Mouse (Mus musculus) urinary bladder, postnatal 25 days (tissue): ENCODE results near the gene Vps37c.
A peak's percentile ranks its signal among the peaks of the same experiment; 100 is the strongest.

Experiments used
- DNase-seq: peaks from one replicate; pipeline ENCODE4 v3.0.0; 2022; ENCODE audit warnings: low spot score

The Vps37c gene

DNA sequence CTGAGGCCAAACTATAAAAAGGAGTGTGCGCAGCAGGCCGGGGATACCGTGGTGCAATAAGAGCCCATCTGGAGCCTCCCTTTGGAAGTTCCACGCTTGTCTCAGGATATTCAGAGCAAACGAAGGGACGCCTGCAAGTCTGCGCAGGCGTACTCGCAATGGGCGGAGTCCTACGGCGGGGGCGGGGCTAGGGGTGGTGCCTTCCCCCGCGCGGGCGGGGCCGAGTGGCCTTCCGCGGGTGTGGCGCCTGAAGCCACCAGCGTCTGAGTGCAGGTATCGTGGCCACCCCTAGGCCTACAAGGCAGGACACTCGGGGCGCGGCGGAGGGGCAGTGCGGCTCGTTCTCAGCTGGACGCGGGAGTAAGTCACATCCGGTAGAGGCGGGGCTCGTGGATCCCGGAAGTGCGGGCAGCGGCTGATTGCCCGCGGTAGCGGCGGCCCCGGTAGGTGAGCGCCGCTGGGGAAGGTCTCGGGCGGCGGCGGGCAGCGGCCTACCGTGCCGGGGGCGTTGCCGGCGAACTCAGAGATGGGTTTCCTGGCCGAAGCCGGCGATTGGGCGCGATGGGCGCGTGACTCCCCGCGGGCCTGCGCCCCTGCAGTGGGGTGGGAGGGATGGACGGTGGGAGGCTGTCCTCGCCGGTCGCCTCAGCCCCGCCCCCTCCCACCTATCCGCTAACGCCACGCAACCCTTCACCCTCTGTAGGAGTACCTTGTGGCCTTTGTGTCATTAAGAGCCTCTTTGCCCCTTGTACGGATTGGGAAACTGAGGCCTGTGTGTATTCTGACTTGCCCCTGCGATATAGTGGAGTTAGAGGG, at the start of gene Vps37c:
Gene Vps37c (plus strand): TSS at position 199 of the 816 bp plus-strand sequence.
- DNase-seq: peak; percentile 95

DNA sequence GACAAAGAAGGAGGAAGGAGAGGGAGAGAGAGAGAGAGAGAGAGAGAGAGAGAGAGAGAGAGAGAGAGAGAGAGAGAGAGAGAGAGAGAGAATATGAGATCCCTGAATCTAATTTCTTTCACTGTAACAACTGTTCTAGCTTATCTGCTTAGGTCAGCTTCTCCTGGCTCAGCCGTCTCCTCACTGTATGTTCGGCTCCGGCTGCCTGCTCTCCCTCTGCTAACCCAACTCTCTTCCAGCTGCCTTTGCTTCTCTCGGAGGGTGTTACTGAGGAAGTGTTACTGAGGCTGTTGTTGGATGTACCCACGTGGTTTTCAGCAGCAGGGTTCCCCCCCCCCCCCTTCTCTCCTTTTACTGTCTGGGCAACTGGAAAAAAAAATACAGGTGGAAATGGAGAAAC, 48.5 kb upstream of the Vps37c start:
- DNase-seq: no peak

DNA sequence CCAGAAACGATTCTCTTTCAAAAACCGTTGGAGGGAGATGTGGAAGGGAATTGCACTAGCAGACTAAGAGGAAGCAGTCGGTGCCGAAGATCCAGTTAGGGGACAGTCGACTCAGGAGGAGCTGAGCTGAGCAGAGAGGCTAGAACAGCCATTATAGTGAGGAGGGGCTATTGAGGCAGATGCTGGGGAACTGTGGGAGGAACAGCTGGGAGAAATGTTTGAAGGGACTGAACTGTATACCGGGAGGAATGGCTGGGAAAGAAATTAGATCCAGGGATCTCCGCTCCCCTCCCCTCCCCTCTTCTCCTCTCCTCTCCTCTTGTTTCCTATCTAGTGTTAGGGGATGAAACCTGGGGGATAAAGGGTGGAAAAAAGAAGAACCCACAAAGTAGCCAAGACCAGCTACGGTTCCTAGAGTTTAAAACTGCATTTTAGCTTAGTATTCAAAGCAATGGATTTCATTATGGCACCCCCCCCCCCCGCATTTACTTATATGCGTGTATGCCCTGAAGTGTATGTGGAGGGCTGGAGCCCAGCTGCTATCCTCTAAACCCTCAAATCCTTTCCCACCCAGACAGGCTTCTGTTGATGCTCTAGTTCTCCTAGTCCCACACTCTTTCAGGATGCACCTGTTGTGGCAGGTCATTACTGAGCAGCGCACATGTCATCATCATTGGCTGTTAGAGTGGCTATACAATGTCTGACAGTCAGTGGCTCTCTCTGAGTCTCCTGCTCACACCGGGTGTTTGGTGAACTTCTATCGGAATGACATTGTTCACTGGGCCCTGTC, 47.8 kb upstream of the Vps37c start:
- no peak for DNase-seq

DNA sequence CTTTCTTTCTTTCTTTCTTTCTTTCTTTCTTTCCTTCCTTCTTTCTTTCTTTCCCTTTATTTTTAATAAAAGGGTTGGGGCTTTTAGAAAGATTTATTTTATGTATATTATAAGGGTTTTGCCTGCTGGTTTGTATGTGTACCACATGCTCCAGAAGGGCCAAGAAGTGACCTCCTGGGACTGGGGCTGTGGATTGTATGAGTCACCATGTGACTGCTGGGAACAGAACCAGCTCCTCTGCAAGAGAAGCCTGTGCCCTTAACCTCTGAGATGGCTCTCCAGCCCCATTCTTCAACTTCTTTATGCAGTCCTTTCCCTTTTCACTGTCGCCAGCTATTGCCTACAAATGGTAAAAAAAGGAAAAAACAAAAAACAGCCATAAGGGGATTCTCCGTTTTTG, 42.9 kb upstream of the Vps37c start:
- DNase-seq: no peak

DNA sequence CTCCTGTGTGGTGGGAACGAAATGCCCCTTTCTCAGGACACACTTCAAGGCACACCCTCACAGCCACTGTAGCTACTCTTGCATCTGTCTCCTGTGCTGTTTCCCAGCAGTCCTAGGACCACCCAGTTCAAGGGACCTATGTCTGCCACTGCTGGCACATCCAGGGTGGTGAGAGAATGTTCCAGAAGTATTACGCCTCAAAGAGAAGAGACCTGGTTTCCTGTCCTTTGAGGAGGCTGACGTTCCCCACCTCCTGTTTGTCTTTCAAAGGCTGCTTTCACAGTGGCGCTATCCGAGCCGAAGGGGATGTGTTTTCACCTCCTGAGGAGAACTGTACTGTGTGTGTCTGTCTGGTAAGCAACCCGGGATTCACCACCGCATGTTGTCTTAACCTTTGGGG, 40.4 kb upstream of the Vps37c start:
- no peak for DNase-seq

DNA sequence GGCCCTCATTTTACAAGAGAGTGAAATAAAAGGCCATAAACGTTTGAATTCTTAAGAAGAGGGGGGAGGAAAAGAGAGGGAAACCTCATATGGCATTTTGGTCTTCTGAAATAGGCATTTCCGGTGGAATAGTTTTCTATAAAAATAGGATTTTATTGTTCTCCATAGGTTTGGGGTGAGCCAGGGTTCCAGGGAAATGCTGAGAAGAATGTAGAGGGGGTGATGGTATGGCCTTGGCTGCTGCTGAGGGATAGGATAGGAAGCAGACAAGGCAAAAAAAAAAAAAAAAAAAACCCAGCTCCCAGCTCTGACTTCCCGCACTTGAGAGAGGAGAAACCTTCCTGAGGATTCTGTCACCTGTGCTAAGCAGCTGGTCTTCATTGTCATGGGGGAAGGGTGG, 32.5 kb upstream of the Vps37c start:
- DNase-seq: no peak

DNA sequence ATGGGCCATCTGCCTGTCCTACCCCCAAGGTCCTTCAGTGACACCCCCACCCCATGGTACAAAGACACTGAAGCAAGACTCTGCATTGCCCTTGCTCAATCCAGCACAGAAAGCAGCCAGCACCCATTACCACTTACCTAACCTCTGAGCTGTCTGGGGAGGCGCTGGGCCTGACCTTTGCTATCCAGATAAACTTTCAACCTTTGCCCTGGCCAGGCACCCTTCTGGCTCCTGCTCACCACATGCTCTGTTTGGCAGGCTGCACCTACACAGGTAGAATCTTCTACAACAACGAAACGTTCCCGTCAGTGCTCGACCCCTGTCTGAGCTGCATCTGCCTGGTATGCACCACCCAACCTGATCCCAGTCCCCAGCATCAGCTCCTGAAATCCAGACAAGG, 30.8 kb upstream of the Vps37c start:
- no peak for DNase-seq

DNA sequence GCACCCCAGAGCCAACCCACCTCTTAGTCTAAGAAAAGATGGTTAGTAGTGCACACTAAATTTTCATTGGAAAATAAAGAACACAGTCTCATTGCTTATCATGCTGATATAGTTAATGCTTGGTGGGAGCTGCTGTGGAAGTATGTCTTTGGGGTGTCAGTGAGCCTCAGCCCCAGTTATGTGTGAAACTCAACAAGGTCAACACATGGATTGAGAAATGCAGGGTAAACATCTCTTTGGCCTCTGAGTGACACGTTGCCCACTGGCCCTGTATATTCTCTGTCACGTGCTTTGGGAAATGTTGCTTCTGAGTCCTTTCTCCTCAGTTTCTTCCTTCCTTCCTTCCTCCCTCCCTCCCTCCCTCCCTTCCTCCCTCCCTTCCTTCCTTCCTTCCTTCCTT, 30.1 kb upstream of the Vps37c start:
- no peak for DNase-seq

DNA sequence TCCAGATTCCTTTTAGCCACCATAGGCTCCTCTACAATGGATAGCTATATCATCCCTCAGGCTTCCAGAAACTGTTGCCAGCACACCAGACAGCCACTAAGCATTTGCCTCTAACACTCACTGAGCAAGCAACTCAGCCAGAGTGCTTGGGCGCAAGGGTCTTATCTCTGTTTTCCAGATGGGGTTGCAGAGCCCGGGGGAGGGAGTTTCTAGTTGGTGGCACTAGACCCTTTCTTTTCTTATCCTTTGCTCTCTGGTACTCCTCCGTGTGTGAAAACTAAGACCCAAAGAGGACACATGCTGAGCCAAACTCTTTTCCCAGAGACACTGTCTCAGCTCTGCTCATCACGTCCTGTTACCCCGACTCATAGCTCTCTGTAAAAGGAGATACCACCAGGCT, 27.2 kb upstream of the Vps37c start:
- DNase-seq: no peak

DNA sequence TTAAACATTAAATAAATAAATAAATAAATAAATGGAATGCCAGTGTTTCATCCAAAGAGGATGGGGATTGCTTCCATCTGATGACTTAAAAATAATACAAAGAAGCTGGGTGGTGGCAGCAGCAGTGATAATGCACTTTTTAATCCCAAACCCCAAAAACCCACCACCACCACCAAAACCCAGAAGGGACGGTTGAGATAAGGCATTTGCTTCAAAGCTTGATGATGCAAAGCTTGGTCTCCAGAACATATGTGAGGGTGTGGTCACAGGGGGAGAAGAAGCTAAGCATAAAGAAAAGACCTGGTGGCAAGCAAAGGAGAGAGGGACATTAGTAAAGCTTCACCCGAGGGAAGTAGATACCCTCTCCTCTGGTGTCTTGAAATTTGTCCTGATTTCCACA, 26.6 kb upstream of the Vps37c start:
- DNase-seq: no peak

DNA sequence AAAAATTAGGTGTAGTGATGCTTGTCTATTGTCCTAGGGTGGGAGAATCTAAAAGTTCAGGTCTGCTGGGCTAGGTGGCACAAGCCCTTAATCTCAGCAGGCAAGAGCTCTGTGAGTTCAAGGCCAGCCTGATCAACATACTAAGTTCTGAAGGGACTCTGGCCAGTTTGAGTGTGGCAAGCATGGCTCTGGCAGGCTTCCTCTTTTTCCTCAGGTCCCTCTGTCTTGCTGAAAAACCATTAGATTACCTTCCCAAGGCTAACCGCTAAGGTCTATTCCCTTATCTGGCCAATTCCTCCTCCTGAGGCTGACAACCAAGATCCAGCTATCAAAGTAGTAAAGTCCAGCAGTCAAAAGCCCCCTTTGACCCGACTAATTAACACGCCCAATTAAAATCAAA, 25.9 kb upstream of the Vps37c start:
- DNase-seq: no peak

DNA sequence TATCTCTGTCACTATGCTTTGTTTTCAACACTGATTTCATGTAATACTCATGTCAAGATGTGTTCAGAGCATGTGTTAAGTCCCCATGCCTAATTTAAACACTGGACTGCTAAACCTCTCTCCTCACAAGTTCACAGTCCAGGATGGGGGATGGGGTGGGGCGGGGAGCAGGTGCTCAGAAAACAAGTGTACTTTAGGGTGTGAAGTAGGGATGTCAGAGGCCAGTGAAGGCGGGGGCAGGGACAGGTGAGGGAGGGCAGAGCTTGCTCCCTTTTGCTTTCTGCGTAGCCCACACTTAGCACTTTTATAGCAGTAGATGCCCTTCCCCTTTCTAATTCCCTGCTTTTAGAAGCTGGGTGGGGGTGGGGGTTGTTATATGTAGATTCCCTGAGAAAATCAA, 23.4 kb upstream of the Vps37c start:
- no peak for DNase-seq

DNA sequence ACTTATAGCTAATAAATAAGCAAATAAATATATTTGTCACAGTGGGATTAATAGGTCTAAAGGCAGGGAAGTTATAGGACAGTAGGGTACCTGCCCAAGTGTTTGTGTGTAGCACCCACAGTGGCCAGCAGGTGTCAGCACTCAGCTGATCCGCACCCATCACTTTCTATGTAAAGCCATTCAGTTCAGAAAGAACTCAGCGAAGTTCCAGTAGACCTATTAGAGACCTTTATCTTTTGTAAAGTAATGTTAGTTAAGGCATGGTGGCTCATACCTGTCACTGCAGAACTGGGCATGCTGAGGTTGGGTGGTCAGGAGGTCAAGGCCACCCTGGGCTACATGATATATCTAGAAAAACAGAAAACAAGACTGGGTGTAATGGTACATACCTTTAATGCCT, 23.0 kb upstream of the Vps37c start:
- peak; percentile 56 for DNase-seq

DNA sequence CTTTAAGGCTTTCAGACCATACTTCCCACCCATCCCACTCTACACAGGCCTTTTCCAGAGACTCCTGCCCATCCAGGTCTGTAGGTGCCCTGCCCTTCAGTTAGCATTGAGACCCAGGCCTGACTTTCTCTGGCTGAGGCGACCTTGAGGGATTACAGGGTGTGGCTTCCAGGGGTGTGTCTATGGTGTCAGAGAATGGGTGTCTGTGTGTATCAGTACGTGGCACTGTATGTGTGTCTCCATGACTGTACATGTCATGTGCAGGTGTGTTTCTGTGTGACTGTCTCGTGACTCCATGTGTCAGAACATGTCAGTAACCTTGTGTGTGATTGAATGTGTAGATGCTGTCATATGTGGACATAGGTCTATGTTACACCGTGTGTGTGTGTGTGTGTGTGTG, 17.2 kb upstream of the Vps37c start:
- DNase-seq: no peak

DNA sequence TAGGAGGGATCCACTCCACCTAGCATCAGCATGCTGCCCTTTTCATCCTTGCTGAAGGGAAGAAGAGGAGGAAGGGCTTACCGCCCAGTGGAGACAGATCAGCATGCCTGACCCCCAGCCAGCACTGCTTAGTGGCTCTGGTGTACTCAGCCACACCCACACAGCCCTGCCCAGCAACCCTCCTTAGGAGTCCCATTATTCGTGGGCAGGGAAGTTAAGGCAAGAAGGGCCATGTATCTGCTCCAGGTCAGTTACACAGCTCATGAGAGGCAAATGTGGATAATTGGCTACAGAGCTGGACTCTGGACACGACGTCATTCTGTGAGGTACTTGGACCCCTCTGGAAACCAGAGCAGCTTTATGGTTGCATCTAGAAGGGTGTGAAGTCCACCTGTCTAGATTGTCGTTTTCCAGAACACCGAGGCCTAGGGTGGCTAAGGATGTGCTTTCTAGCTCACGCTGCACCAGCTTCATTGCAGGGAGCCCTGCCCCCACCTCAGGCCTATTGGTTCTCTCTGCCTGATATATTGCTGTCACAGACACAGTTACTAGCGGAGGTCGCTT, 16.6 kb upstream of the Vps37c start:
- no peak for DNase-seq

DNA sequence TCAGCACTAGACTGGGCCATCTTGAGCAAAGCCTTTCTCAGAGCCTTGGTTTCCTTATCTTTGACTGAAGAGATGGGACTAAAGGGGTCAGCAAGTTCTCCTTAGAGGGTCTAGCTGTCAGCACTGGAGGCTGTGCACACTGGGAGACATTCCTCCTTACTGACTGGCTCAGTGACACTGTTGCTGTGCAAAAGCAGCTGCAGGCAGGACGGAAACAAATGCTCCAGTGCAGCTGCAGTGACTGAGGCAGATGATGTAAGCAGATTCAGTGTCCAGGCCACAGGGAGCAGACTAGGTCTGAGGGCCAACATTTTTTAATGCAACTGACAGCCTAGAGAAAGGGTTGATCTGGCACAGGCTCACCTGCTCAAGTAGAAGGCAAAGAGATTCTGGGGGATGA, 15.3 kb upstream of the Vps37c start:
- DNase-seq: no peak

DNA sequence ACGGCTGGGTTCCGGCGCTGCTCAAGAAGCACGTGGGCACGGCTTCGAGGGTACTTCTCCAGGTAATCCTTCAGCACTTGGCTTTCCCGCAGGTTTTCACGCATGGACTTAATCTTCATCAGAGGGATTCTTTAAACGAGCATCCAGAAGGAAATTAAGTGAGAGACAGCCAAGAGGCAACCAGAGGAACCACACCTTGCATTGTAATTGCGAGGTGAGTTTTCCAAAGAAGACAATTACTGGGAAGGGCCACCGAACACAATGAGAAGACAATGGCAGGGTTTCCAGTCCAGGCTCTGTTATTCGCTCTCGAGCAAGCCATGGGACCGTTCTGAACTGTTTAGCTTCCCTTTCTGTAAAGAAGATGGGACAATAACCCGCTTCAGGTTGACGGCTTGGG, 11.9 kb upstream of the Vps37c start:
- DNase-seq: no peak

DNA sequence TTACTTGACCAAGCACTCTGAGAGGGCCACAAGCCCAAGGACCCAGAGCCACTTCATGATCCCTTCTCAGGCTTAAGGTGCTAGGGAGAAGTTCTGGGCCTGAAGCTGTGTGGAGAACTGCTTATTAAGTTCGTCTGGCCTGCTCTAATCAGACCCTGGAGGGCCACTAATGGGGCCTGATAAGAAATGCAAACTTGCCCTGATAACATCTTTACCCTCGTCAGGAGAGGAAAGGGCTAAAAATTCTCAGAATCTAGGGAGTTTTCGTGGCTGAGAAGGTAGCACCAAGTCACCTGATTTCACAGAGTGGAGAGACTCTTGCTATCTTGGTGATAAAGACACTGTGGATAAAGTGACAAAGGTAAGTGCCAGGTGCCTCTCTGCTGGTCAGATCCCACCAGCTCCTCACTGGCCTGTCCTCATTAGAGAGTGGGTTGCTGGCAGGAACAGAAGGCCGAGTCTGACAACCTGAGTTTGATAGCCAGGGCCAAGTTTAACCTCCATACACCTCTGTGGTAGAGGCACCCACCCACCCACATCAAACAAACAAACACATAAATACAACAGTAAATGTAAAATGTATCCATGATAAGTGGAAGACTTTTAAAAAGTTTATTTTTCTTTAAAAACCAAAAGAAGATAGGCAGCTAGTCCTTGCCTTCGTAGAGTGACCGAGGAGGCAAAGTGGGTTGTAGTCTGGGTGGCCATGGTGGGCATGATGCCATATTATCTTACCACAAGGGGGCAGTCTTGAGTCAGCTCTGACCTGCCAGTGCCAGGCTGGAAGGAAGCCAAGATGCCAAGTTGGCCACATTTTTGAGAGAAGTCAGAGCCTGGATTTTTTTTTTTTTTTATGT, 10.4 kb upstream of the Vps37c start, which contains the start of gene Pga5:
Gene Pga5 (minus strand): TSS at position 157 of the 857 bp plus-strand sequence.
- peak; percentile 89 for DNase-seq

DNA sequence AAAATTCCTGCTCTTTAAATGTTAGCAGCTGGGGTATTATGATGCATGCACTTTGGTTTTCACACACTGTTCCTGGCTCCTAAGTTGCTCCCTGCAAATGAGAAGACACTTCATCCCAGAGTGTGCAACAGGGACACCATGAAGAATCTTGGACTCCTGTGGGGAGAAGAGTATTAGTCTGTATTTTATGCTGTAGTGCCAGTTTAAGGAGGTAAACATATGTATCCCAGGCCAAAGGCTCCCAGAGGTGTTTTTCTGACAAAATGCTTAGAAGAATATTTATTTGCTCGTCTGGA, 9.8 kb upstream of the Vps37c start:
- no peak for DNase-seq

DNA sequence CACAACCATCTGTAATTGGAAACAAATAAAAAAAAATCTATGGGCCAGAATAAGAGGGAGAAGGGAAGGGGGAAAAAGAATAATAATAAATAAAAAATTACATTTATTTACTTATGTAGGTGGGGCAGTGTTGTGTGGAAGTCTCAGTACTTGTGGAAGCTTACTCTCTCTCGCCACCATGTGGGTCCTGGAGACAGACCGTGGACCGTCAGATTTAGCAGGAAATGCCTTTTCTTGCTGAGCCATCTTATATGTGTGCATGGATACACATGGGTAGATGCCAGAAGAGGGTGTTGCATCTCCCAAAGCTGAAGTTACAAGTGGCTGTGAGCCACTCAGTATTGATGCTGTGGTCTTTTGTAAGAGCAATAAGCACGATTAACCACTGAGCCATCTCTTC, 7.0 kb upstream of the Vps37c start:
- no peak for DNase-seq

DNA sequence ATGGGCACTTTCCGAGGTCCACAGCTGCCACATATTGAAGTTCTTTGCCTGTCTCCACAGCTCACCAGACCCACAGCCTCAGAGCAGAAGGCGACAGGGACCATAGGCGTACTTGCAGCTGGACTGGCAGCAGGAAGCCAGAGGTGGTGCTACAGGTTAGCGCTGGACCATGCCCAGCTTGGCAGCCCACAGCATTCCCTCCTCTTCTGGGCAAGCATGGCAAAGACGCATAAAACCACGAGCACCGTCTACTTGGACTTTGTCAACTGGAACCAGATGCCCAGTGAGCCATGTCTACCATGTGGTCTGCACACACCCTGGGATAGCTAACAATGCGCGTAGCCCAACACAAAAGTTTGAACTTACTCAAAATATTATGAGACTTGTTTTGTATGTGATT, 3.5 kb upstream of the Vps37c start:
- DNase-seq: no peak

DNA sequence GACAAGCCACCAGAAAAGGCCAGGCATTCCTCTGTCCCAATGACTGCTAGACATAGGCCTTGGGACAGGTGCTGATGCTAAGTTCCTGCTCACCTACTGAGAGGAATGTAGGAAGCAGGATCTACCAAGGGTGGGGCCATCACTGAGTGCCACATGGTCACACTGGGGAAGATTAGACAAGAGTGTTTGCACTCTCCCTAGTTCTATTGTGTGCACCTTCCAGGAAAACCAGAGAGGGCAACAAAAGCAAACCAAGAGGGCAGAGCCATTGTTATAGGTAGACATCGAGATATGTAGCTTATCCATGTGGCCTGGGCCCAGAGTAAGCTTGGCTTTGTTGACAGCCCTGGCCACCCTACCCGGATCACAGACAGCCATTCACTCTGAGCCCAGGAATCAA, 2.8 kb upstream of the Vps37c start:
- no peak for DNase-seq
